Mouse (Mus musculus): ENCODE measurements around the gene 1110032A03Rik. TPM values are rescaled to one million over a fixed set of nuclear protein-coding genes. Genes with fewer than 3 reads are reported as not detected.
A peak's percentile ranks its signal among the peaks of the same experiment; 100 is the strongest.

Gene 1110032A03Rik
- total and polyA plus RNA-seq, 3 experiments: 1.2 to 59.2 (median 23.1) TPM

GRCm38 (mm10) chr9:50767531-50768106, 7.7 kb downstream of the 1110032A03Rik start:
- Histone ChIP-seq H3K4me3 (ENCODE audit: low read depth, low read length) (peak overlapping the region; percentile 74), H3K9me3 (replicated peaks) (no peaks in the 10 kb centered on the region), H3K27me3 (ENCODE audit: insufficient read depth, low read length) (no peaks in the 10 kb centered on the region), H3K4me1 (ENCODE audit: insufficient read depth, low read depth, low read length) (peaks cover 35% of the 10 kb centered on the region), H3K36me3 (replicated peaks) (peaks cover 42% of the 10 kb centered on the region)
- TF ChIP-seq TAL1 (conservative IDR thresholded peaks at IDR 0.05; ENCODE audit: low read depth, low read length) (no peak), POLR2AphosphoS5 (IDR thresholded peaks at IDR 0.05; ENCODE audit: insufficient replicate concordance, low read depth, low read length) (0 out of 2 replicates have a peak, but pooled peaks have one; percentile 26), GATA1 (IDR thresholded peaks at IDR 0.05; ENCODE audit: borderline replicate concordance, low read length) (no peak)
- no peak for DNase-seq (ENCODE audit: low spot score)
- ATAC-seq (ENCODE audit: extremely low read depth, insufficient number of reproducible peaks, low FRiP score, poor library complexity, severe bottlenecking): no peak

GRCm38 (mm10) chr9:50763331-50763730, 12.0 kb downstream of the 1110032A03Rik start:
- TF ChIP-seq TAL1 (conservative IDR thresholded peaks at IDR 0.05; ENCODE audit: low read depth, low read length): no peak
- TF ChIP-seq POLR2AphosphoS5 (IDR thresholded peaks at IDR 0.05; ENCODE audit: insufficient replicate concordance, low read depth, low read length): no peak
- no peak for TF ChIP-seq GATA1 (IDR thresholded peaks at IDR 0.05; ENCODE audit: borderline replicate concordance, low read length)
- no peak for TF ChIP-seq GATA2 (IDR thresholded peaks at IDR 0.05; ENCODE audit: borderline replicate concordance, low read depth, low read length)
- H3K36me3 ChIP-seq (replicated peaks): peaks cover 14% of the 10 kb centered on the region
- H3K4me1 ChIP-seq (ENCODE audit: insufficient read depth, low read depth, low read length): peaks cover 9% of the 10 kb centered on the region
- ATAC-seq (ENCODE audit: extremely low read depth, insufficient number of reproducible peaks, low FRiP score, poor library complexity, severe bottlenecking) (no peak), DNase-seq (ENCODE audit: low spot score) (no peak)
- H3K4me3 ChIP-seq (ENCODE audit: low read depth, low read length): no peak overlapping the region
- H3K9me3 ChIP-seq (replicated peaks): no peaks in the 10 kb centered on the region
- no peaks in the 10 kb centered on the region; the same call in 1 of the 2 replicates for H3K27me3 ChIP-seq (ENCODE audit: insufficient read depth, low read length)

DNA sequence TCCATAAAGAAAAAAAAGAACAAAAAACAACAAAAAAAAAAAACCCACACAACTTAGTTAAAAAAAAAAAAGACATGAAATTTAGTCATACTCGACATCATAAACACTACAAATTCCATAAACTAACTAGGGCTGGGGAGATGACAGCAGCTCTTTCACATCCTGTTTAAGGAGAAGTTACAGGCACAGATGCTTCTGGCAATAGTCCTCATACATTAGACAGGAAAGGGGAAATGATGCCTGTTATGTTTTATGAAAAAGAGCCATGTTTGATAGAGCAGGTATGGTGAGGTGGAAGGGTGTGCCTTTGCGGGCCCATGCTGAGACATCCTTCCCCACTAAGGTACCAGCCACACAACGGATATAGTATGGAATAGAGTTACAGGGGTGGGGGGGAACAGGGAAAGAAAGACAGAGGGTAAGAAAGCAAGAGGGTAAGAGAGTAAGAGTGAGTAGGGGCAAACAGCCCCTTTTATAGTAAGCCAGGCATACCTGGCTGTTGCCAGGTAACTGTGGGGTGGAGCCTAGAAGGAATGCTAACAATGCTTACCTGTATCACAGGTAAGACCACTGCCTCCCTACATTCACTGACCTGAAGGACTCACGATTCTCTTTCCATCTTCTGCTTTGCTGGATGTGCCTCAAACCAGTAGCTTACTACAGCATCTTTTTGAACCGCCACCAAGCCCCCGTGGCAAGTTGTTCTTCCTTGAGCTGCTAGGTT, 13.6 kb downstream of the 1110032A03Rik start:
- Histone ChIP-seq H3K4me3 (ENCODE audit: low read depth, low read length) (no peak overlapping the region), H3K9me3 (replicated peaks) (no peaks in the 10 kb centered on the region), H3K27me3 (ENCODE audit: insufficient read depth, low read length) (no peaks in the 10 kb centered on the region; the same call in 1 of the 2 replicates), H3K4me1 (ENCODE audit: insufficient read depth, low read depth, low read length) (peaks cover 2% of the 10 kb centered on the region; the same call in 1 of the 2 replicates), H3K36me3 (replicated peaks) (peaks cover 14% of the 10 kb centered on the region)
- TF ChIP-seq GATA1 (IDR thresholded peaks at IDR 0.05; ENCODE audit: borderline replicate concordance, low read length) (no peak), POLR2AphosphoS5 (IDR thresholded peaks at IDR 0.05; ENCODE audit: insufficient replicate concordance, low read depth, low read length) (no peak), CTCF (IDR thresholded peaks at IDR 0.05; ENCODE audit: low read depth, low read length) (no peak), GATA2 (IDR thresholded peaks at IDR 0.05; ENCODE audit: borderline replicate concordance, low read depth, low read length) (no peak), TAL1 (conservative IDR thresholded peaks at IDR 0.05; ENCODE audit: low read depth, low read length) (no peak)
- DNase-seq (ENCODE audit: low spot score) (no peak), ATAC-seq (ENCODE audit: extremely low read depth, insufficient number of reproducible peaks, low FRiP score, poor library complexity, severe bottlenecking) (no peak)

DNA sequence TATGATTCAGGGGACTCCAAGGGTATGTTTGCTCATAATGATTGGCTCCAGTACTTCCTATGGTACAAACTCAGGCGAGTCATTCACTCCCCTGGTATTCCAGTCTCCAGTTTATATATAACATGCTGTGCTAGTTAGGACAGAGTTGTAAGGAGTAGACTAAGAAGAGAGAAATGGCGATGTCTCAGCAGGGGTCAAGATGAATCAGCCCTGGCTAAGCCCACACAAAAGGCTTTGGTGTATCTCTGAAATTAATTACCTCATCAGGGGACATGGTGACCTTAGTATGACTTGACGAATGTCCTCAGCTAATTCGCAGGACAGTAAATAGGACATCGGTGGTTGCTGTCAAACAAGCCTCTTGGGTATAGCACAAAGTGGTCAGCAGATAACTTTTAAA, 18.6 kb downstream of the 1110032A03Rik start:
- ATAC-seq (ENCODE audit: extremely low read depth, insufficient number of reproducible peaks, low FRiP score, poor library complexity, severe bottlenecking): no peak
- TF ChIP-seq POLR2AphosphoS5 (IDR thresholded peaks at IDR 0.05; ENCODE audit: insufficient replicate concordance, low read depth, low read length): no peak
- TF ChIP-seq CTCF (IDR thresholded peaks at IDR 0.05; ENCODE audit: low read depth, low read length): no peak
- TF ChIP-seq TAL1 (conservative IDR thresholded peaks at IDR 0.05; ENCODE audit: low read depth, low read length): no peak
- TF ChIP-seq GATA2 (IDR thresholded peaks at IDR 0.05; ENCODE audit: borderline replicate concordance, low read depth, low read length): no peak
- TF ChIP-seq GATA1 (IDR thresholded peaks at IDR 0.05; ENCODE audit: borderline replicate concordance, low read length): no peak
- Histone ChIP-seq H3K4me3 (ENCODE audit: low read depth, low read length) (no peak overlapping the region), H3K9me3 (replicated peaks) (no peaks in the 10 kb centered on the region), H3K27me3 (ENCODE audit: insufficient read depth, low read length) (peaks cover 24% of the 10 kb centered on the region), H3K4me1 (ENCODE audit: insufficient read depth, low read depth, low read length) (no peaks in the 10 kb centered on the region), H3K36me3 (replicated peaks) (no peaks in the 10 kb centered on the region)
- no peak for DNase-seq (ENCODE audit: low spot score)

GRCm38 (mm10) chr9:50753947-50754346, 21.4 kb downstream of the 1110032A03Rik start:
- Histone ChIP-seq H3K4me3 (ENCODE audit: low read depth, low read length) (no peak overlapping the region), H3K36me3 (replicated peaks) (no peaks in the 10 kb centered on the region), H3K4me1 (ENCODE audit: insufficient read depth, low read depth, low read length) (no peaks in the 10 kb centered on the region), H3K27me3 (ENCODE audit: insufficient read depth, low read length) (peaks cover 31% of the 10 kb centered on the region), H3K9me3 (replicated peaks) (no peaks in the 10 kb centered on the region)
- TF ChIP-seq POLR2AphosphoS5 (IDR thresholded peaks at IDR 0.05; ENCODE audit: insufficient replicate concordance, low read depth, low read length) (no peak), GATA2 (IDR thresholded peaks at IDR 0.05; ENCODE audit: borderline replicate concordance, low read depth, low read length) (no peak)
- no peak for DNase-seq (ENCODE audit: low spot score)
- ATAC-seq (ENCODE audit: extremely low read depth, insufficient number of reproducible peaks, low FRiP score, poor library complexity, severe bottlenecking): no peak

- no peaks in the 10 kb centered on the region for H3K4me1 ChIP-seq (ENCODE audit: insufficient read depth, low read depth, low read length)
- no peak for TF ChIP-seq GATA2 (IDR thresholded peaks at IDR 0.05; ENCODE audit: borderline replicate concordance, low read depth, low read length)
- TF ChIP-seq TAL1 (conservative IDR thresholded peaks at IDR 0.05; ENCODE audit: low read depth, low read length): no peak
- no peak for TF ChIP-seq POLR2AphosphoS5 (IDR thresholded peaks at IDR 0.05; ENCODE audit: insufficient replicate concordance, low read depth, low read length)
- TF ChIP-seq CTCF (IDR thresholded peaks at IDR 0.05; ENCODE audit: low read depth, low read length): no peak
- TF ChIP-seq GATA1 (IDR thresholded peaks at IDR 0.05; ENCODE audit: borderline replicate concordance, low read length): no peak
Measured at GRCm38 (mm10) chr9:50752784-50753615, 22.3 kb downstream of the 1110032A03Rik start.

More at GRCm38 (mm10) chr9:50752784-50753615, 22.3 kb downstream of the 1110032A03Rik start:
- no peak for ATAC-seq (ENCODE audit: extremely low read depth, insufficient number of reproducible peaks, low FRiP score, poor library complexity, severe bottlenecking)
- H3K36me3 ChIP-seq (replicated peaks): no peaks in the 10 kb centered on the region
- H3K27me3 ChIP-seq (ENCODE audit: insufficient read depth, low read length): peaks cover 36% of the 10 kb centered on the region
- no peak for DNase-seq (ENCODE audit: low spot score)
- H3K9me3 ChIP-seq (replicated peaks): no peaks in the 10 kb centered on the region
- no peak overlapping the region for H3K4me3 ChIP-seq (ENCODE audit: low read depth, low read length)
